Mouse (Mus musculus): ENCODE results near the gene Pdxp.

The Pdxp gene

GRCm38 (mm10) chr15:78899740-78900584, 13.8 kb upstream of the Pdxp start, which contains the start of gene Sh3bp1:
Gene Sh3bp1, plus strand, starts transcription at chr15:78899768.
- peak; percentile 68 for DNase-seq

- DNase-seq, result no peak
Observed at GRCm38 (mm10) chr15:78900585-78901421, 12.9 kb upstream of the Pdxp start.

GRCm38 (mm10) chr15:78901422-78901789, 12.3 kb upstream of the Pdxp start:
- DNase-seq, result no peak

GRCm38 (mm10) chr15:78903243-78903642, 10.5 kb upstream of the Pdxp start:
- DNase-seq, result peak; percentile 82

GRCm38 (mm10) chr15:78908399-78908798, 5.3 kb upstream of the Pdxp start:
- DNase-seq, result no peak

- no peak for DNase-seq
Observed at GRCm38 (mm10) chr15:78908982-78909381, 4.7 kb upstream of the Pdxp start.

- peak; percentile 53 for DNase-seq
Observed at GRCm38 (mm10) chr15:78912040-78912439, 1.7 kb upstream of the Pdxp start.

GRCm38 (mm10) chr15:78914091-78914822, 538 bp downstream of the Pdxp start:
- no peak for DNase-seq

GRCm38 (mm10) chr15:78914823-78915659, 1.3 kb downstream of the Pdxp start:
- DNase-seq, result no peak

GRCm38 (mm10) chr15:78915660-78916017, 1.9 kb downstream of the Pdxp start:
- DNase-seq, result peak; percentile 71

- no peak for DNase-seq
Observed at GRCm38 (mm10) chr15:78916052-78916826, 2.5 kb downstream of the Pdxp start.

GRCm38 (mm10) chr15:78918126-78918525, 4.4 kb downstream of the Pdxp start:
- DNase-seq, result no peak

GRCm38 (mm10) chr15:78919914-78920313, 6.2 kb downstream of the Pdxp start:
- no peak for DNase-seq

GRCm38 (mm10) chr15:78922700-78923099, 9.0 kb downstream of the Pdxp start:
- DNase-seq, result no peak

GRCm38 (mm10) chr15:78923585-78923984, 9.9 kb downstream of the Pdxp start:
- no peak for DNase-seq

- peak; percentile 39 for DNase-seq
Observed at GRCm38 (mm10) chr15:78925129-78925528, 11.4 kb downstream of the Pdxp start.

GRCm38 (mm10) chr15:78926021-78926919, 12.6 kb downstream of the Pdxp start, which contains the start of gene Lgals1:
Gene Lgals1, plus strand, starts transcription at chr15:78926725.
- peak; percentile 91 for DNase-seq

GRCm38 (mm10) chr15:78927021-78927787, 13.5 kb downstream of the Pdxp start:
- peak; percentile 36 for DNase-seq

GRCm38 (mm10) chr15:78927788-78928457, 14.2 kb downstream of the Pdxp start:
- peak; percentile 55 for DNase-seq
